Mouse (Mus musculus) forebrain, embryonic 10.5 days (tissue): ENCODE results near the gene Rtl8a. TPM values are rescaled to one million over a fixed set of nuclear protein-coding genes. Genes with fewer than 3 reads are reported as not detected.
"Not testable (repeated sequence)": the region's sequence is repeated elsewhere in the genome, so short reads cannot be mapped to it uniquely, and the experiment has no call there.

Experiments used
- DNase-seq: peaks from one replicate; pipeline ENCODE4 v3.0.0-alpha.2; 2017; ENCODE audit warnings: low spot score; ENCODE audit errors: extremely low spot score
- H3K27ac ChIP-seq: fragments of 300-500 bp; sonication (generic); 2 replicates; pipeline ENCODE4 v1.5.1; 2016; ENCODE audit warnings: mild to moderate bottlenecking
- H3K27me3 ChIP-seq: fragments of 300-500 bp; sonication (generic); 2 replicates; pipeline ENCODE4 v1.6.1; 2016; ENCODE audit warnings: mild to moderate bottlenecking; ENCODE audit not compliant: poor library complexity, severe bottlenecking
- H3K36me3 ChIP-seq: fragments of 300-500 bp; sonication (generic); replicated peaks from 2 replicates; pipeline ENCODE4 v1.6.1; 2016; ENCODE audit warnings: mild to moderate bottlenecking, moderate library complexity
- H3K4me1 ChIP-seq: fragments of 300-500 bp; sonication (generic); 2 replicates; pipeline ENCODE4 v1.6.1; 2016
- H3K4me3 ChIP-seq: fragments of 300-500 bp; sonication (generic); 2 replicates; pipeline ENCODE4 v1.5.1; 2016; ENCODE audit warnings: mild to moderate bottlenecking, moderate library complexity
- H3K9me3 ChIP-seq: fragments of 300-500 bp; sonication (generic); 2 replicates; pipeline ENCODE4 v1.6.1; 2016; ENCODE audit warnings: mild to moderate bottlenecking, moderate library complexity
- WGBS: fragments of 180-500 bp; shearing (Covaris S2); methylation state at CpG from one replicate; pipeline ENCODE4 v1.1.7; 2016; 5-methylcytosine and 5-hydroxymethylcytosine counted together
- polyA plus RNA-seq: library from polyadenylated mRNA; unstranded; fragments of >200 nt; fragmentation: Nextera tagmentation; extraction: Ambion mirVana; gene quantifications from 2 replicates; pipeline ENCODE4 v1.2.1, GENCODE M21; 2016

Rtl8a gene
- polyA plus RNA-seq = 39.4 and 41.0 TPM in 2 replicates

DNA sequence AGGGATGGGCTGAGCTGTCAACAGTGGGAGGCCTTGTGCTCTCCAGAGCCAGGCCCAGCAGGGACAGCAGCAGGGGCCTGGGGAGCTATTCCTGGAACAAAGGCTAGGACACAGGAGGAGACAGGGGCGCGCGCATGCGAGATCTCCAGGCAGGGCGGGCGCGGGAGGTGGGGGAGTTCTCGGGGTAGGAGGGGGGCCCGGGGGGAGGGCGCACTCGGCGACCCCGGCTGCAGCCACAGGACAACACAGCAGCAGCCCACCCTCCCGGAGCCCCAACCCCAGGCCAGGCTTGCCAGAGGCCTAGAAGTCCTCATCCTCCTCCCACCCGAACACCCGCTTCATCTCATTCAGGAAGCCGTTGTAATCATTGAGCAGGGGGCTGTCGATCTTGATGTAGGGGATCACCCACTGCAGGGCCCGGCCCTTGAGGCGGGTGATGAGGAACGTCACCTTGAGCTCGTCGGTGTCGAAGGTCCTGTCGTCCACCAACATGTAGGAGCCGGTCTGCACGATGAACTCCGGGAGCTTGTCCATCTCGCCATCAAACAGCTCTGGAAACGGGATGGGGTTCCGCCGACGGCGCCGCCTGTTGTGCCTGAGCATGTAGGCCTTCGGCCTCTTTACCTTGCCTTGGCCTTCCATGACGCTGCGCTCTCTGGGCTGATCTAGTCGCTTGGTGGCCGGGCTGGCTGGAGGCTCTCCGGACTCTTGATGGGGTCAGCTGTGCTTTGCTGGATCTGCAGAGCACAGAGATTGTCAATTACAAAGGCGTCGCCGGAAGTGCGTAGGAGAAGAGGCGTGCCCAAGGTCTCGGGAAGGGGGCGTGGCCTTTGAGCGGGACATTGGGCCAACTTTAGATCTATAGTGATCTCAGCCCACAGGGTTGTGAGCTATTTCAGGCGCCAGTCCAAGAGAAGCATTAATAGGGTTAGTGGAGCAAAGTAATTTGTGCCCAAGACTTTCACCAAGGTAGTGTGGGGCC lies at the start of gene Rtl8a:
Gene Rtl8a, minus strand, starts transcription at position 703 of the 982 bp plus-strand sequence.
- H3K9me3 ChIP-seq, H3K27me3 ChIP-seq, H3K36me3 ChIP-seq, H3K4me1 ChIP-seq: not testable (repeated sequence)
- Histone ChIP-seq H3K27ac (peak within 1 kb of the TSS; percentile 53; the same call in 1 of the 2 replicates), H3K4me3 (peak within 1 kb of the TSS; percentile 40)
- 22% methylated on average over 12 of the region's 50 CpGs for WGBS
- DNase-seq = peak; percentile 69

DNA sequence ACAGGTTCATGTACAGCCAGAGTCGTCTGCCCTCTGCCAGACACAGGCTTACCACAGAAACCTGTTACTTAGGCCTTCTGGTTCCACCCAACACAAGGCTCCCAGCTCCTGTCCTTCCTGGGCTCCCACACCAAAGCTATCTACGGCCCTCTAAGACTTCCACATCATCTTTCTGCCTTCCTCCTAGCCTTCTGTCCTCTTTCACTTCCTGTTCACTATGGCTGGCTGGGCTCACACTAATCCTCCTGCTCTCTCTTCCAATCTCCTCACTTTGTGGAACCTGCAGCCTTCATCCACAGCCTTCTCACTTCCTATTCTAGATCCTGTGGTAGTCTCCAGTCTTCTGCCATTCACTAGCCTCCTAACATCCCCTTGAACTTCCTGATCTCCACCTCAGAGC lies 49.7 kb upstream of the Rtl8a start:
- no peaks in the 10 kb centered on the region for H3K27me3 ChIP-seq
- H3K4me1 ChIP-seq = no peaks in the 10 kb centered on the region
- WGBS = 71% methylated on average over 2 of the region's 2 CpGs
- H3K27ac ChIP-seq = no peak overlapping the region
- no peak for DNase-seq
- H3K36me3 ChIP-seq = no peaks in the 10 kb centered on the region
- no peaks in the 10 kb centered on the region for H3K9me3 ChIP-seq
- no peak overlapping the region for H3K4me3 ChIP-seq

DNA sequence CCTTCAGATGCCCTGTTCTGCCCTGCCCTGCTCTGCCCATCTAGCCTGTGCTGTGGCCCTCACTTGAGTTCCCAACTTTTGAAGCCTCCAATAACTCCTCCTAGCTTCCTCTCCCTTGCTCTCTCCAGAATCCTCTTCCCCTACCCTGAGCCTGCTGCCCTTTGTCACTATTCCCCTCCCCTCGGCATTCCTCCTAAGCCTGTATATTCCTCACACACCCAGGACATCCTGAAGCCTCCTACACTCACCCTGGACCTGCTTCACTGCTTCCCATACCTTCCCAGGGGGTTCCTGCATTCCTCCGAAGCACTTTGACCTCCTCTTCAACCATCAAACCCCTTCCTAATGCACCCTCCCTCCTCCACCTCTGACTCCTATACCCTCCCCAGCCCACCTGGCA lies 48.6 kb upstream of the Rtl8a start:
- Histone ChIP-seq H3K9me3 (no peaks in the 10 kb centered on the region), H3K4me1 (no peaks in the 10 kb centered on the region), H3K4me3 (no peak overlapping the region), H3K27me3 (no peaks in the 10 kb centered on the region), H3K27ac (no peak overlapping the region), H3K36me3 (no peaks in the 10 kb centered on the region)
- WGBS = 82% methylated on average over 2 of the region's 2 CpGs
- DNase-seq = no peak

DNA sequence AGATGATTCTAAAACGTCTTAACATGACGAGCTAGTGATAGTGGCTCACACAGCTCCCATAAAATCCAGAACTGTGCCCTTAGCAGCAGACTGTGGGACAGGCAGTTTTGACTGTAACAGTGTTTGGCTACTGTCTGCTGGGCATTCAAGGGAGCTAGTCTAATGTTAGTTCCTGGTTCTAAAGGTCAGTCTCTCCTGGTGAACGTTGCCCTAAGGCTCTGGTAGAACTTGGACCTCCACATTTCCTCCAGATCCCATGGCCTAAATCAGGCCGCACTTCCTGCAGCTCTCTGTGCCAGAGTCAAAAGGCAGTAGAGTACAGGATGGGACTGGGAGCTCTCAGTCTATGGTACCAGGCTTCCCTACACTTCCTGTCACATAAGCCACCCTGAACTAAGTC lies 41.2 kb upstream of the Rtl8a start:
- not testable (repeated sequence) for H3K9me3 ChIP-seq, H3K36me3 ChIP-seq, H3K4me3 ChIP-seq, H3K27ac ChIP-seq, DNase-seq, H3K4me1 ChIP-seq, H3K27me3 ChIP-seq
- 85% methylated on average over 2 of the region's 4 CpGs for WGBS

DNA sequence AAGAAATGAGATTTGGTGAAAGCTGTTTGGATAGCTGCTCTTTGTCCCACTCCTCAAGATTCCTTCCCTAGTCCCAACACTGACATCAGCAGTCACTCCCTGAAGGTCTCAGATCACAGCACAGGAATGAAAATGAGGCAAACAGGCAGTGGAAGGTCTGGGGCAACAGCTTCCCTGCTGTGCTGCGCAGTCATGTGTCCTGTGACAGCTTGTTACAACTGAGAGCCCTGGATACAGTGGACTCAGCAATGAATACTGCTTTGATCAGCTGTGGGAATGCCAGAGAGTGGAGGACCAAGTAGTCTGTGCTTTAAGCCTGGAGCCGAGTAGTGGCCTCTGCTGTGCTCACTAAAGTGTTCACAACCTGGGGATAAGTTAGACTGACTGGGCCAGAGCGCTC lies 39.2 kb upstream of the Rtl8a start:
- H3K27ac ChIP-seq, H3K36me3 ChIP-seq, DNase-seq, H3K27me3 ChIP-seq, H3K4me1 ChIP-seq, H3K9me3 ChIP-seq, H3K4me3 ChIP-seq: not testable (repeated sequence)
- WGBS = 62% methylated on average over 2 of the region's 3 CpGs

DNA sequence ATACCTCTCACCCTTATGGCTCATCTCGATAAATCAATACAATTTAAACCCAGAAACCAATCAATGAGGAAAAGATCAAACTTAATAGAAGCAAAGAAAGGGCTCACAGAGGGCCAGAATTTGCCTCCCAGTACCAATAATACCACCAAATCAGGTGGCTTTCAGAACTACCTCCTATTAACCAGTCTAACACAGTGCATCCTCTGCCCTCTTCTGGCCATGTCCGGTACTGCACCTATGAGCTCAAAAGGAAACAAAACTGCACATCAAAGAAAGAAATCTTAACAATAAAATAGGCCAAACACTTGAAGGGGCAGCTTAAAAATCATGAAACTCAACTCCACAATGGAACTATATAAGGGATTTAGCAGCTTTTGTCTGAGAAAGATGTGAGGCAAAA lies 33.5 kb upstream of the Rtl8a start:
- not testable (repeated sequence) for H3K4me3 ChIP-seq, H3K27ac ChIP-seq, H3K36me3 ChIP-seq, H3K9me3 ChIP-seq, H3K4me1 ChIP-seq, DNase-seq, H3K27me3 ChIP-seq
- 8% methylated on average over 1 of the region's 2 CpGs for WGBS

DNA sequence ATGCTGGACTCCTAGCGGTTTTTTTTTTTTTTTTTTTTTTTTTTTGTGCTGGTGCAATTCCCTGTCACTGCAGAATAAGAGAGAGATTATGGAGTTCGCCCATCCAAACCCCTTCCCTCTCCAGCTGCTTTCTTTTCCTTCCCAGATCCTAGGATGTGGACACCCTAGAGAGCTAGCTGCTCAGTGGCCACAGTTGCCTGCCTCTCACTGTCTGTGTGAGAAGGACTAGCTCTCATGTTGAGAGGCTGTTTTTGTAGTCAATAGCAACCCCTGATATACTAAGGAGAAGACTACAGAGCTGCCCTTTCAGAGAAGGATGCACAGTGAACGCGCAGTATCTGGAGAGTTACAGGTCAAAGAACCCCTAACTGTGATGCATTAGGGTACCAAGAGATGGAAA lies 27.2 kb upstream of the Rtl8a start:
- 17% methylated on average over 4 of the region's 4 CpGs for WGBS
- H3K36me3 ChIP-seq, DNase-seq, H3K27me3 ChIP-seq, H3K4me1 ChIP-seq, H3K9me3 ChIP-seq: not testable (repeated sequence)
- peak overlapping the region; percentile 79 for H3K27ac ChIP-seq
- peak overlapping the region; percentile 42 for H3K4me3 ChIP-seq

DNA sequence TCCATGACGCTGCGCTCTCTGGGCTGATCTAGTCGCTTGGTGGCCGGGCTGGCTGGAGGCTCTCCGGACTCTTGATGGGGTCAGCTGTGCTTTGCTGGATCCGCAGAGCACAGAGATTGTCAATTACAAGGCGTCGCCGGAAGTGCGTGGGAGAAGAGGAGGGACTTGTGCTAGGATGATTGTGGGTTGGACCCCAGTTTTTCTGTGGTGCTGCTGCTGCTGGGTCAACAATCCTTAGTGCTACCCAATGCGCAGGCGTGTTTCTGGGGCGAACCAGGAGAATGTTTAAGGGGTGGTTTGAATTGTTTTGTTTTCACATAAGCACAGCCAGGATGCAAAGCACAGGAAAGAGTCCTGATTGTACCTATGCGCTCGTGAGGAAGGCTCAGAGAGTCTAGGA lies 26.8 kb upstream of the Rtl8a start, which contains the start of gene Rtl8b:
Gene Rtl8b, minus strand, starts transcription at position 115 of the 400 bp plus-strand sequence.
- 14% methylated on average over 13 of the region's 15 CpGs for WGBS
- Histone ChIP-seq H3K4me1 (no peaks in the 10 kb centered on the region), H3K27me3 (no peaks in the 10 kb centered on the region), H3K4me3 (peak within 1 kb of the TSS; percentile 42), H3K9me3 (no peaks in the 10 kb centered on the region), H3K27ac (peak within 1 kb of the TSS; percentile 79), H3K36me3 (no peaks in the 10 kb centered on the region)
- DNase-seq = peak; percentile 78

DNA sequence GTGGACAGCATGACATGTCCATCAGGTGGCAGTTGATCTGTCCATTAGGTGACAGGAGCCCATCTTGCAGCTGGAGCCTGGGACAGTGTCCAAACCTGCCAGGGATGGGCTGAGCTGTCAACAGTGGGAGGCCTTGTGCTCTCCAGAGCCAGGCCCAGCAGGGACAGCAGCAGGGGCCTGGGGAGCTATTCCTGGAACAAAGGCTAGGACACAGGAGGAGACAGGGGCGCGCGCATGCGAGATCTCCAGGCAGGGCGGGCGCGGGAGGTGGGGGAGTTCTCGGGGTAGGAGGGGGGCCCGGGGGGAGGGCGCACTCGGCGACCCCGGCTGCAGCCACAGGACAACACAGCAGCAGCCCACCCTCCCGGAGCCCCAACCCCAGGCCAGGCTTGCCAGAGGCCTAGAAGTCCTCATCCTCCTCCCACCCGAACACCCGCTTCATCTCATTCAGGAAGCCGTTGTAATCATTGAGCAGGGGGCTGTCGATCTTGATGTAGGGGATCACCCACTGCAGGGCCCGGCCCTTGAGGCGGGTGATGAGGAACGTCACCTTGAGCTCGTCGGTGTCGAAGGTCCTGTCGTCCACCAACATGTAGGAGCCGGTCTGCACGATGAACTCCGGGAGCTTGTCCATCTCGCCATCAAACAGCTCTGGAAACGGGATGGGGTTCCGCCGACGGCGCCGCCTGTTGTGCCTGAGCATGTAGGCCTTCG lies 26.2 kb upstream of the Rtl8a start:
- no CpG with 5 or more reads among the region's 36 CpGs for WGBS
- not testable (repeated sequence) for H3K9me3 ChIP-seq, DNase-seq, H3K27me3 ChIP-seq, H3K36me3 ChIP-seq, H3K4me1 ChIP-seq, H3K27ac ChIP-seq
- peak overlapping the region; percentile 42 for H3K4me3 ChIP-seq

DNA sequence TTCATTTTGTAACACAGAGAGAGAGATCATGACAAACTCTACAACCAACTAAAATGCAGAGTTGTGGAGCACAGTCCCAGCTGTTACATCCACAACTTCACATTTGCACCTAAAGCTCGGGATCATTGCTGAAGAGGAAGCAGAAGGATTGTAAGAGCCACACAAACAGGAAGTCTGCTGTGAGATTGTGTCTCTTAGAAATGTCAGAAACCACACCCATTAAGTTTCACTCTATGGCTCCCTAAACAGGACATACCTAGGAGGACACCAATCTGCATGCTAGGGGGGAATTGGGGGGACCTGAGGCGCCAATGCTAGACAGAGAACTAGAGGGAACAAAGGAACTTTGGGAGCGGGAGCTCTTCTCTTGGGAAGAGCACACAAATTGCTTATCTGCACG lies 9.4 kb upstream of the Rtl8a start:
- not testable (repeated sequence) for H3K36me3 ChIP-seq, DNase-seq, H3K27me3 ChIP-seq, H3K4me3 ChIP-seq, H3K4me1 ChIP-seq, H3K27ac ChIP-seq, H3K9me3 ChIP-seq
- 74% methylated on average over 4 of the region's 4 CpGs for WGBS

DNA sequence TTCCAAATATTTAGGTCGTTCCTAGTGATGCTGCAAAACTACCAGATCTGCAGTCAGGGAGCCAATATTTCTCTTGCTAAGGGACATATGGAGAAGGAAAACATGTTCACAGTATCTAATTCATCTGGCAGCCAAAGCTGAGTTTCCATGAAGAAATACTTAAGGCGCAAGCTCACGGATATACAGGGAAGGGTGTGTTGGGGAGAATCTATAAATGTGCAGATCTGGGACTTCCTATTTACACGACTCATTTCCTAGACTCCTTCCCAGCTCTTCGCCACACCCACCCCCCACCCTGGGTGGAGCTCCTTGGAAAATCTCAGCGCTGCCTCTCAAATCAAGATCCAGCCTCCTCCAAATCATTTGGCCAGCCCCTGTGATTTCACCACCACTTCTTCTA lies 2.4 kb upstream of the Rtl8a start:
- Histone ChIP-seq H3K9me3 (no peaks in the 10 kb centered on the region), H3K27ac (no peak overlapping the region), H3K4me1 (no peaks in the 10 kb centered on the region), H3K36me3 (no peaks in the 10 kb centered on the region), H3K4me3 (no peak overlapping the region), H3K27me3 (no peaks in the 10 kb centered on the region)
- 93% methylated on average over 6 of the region's 6 CpGs for WGBS
- no peak for DNase-seq

DNA sequence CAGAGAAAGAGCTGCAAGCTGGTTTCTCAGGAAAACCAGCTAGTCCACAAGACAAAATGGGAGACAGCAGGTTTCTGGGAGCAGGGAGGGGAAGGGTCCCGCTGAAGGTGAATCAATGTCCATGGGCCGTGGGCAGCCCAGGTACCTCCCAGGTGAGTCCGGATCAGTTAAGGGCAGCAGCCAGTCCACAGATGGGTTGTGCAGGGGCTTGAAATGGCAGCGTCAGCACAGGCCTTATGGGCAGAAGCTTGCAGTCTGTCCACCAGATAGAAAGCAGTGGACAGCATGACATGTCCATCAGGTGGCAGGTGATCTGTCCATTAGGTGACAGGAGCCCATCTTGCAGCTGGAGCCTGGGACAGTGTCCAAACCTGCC lies 890 bp downstream of the Rtl8a start:
- WGBS = 54% methylated on average over 3 of the region's 4 CpGs
- not testable (repeated sequence) for H3K27me3 ChIP-seq, DNase-seq, H3K9me3 ChIP-seq, H3K36me3 ChIP-seq, H3K4me1 ChIP-seq, H3K27ac ChIP-seq
- H3K4me3 ChIP-seq = peak overlapping the region; percentile 30; the same call in 1 of the 2 replicates

DNA sequence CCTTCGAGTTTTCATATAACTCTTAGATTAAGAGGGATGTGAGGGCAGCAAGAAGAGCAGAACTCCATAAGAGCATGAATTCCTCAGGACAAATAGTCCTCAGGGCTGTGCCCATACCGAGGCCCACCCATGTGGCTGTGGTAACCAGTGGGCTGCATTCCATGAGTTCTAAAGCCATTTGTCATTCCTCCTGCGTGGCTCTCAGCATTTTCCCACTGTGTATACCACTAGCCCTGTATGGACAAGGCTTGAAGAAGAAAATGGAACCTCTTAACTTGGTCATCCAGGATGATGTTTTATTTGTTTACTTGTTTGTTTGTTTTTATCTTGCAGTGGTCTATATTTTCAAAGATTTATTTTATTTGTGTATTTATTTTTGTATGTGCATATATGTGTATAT lies 5.4 kb downstream of the Rtl8a start:
- H3K9me3 ChIP-seq, H3K4me3 ChIP-seq, H3K27ac ChIP-seq, H3K4me1 ChIP-seq, H3K27me3 ChIP-seq, DNase-seq, H3K36me3 ChIP-seq: not testable (repeated sequence)
- WGBS = 78% methylated on average over 3 of the region's 3 CpGs
